ENCODE assay signal across 26 mouse cellular contexts in genomic region chr17:88352960-88353359, GRCm38 (mm10).
"Had no signal": no experiment of that assay in that cellular context is flagged by ENCODE, and none has a peak within 500 bp of the region (broad histone marks: within the 10 kb centered on the region; RNA-seq: fewer than 3 reads in every experiment).

No protein-coding gene starts in this region.

- DNase-seq: gastrocnemius, postnatal 10 days; gastrocnemius, postnatal 36 days; heart, adult 18-20 months; heart, postnatal 14 days; heart, postnatal 36 days; kidney, adult 11 months; kidney, adult 2 months; kidney, adult 9 months; kidney, postnatal 14 days; kidney, postnatal 36 days; layer of hippocampus, adult 9-11 months; layer of hippocampus, postnatal 36 days; liver; liver, embryonic 13.5 days; liver, postnatal 0 days had no signal

- H3K36me3 ChIP-seq: heart, embryonic 10.5 days; heart, embryonic 12.5 days; hindbrain, embryonic 13.5 days; hindbrain, embryonic 15.5 days; kidney, embryonic 15.5 days; limb, embryonic 10.5 days; limb, embryonic 12.5 days; liver, embryonic 13.5 days; liver, embryonic 15.5 days had no signal

- H3K27me3 ChIP-seq: heart, embryonic 12.5 days; hindbrain, embryonic 13.5 days; hindbrain, embryonic 15.5 days; kidney, embryonic 15.5 days; limb, embryonic 12.5 days; liver, embryonic 13.5 days; liver, embryonic 15.5 days had no signal

- H3K4me3 ChIP-seq: heart, embryonic 10.5 days; heart, embryonic 12.5 days; hindbrain, embryonic 13.5 days; hindbrain, embryonic 15.5 days; kidney, embryonic 15.5 days; limb, embryonic 10.5 days; limb, embryonic 12.5 days; liver, embryonic 13.5 days; liver, embryonic 15.5 days had no signal

- ATAC-seq: hindbrain, postnatal 0 days; intestine, embryonic 16.5 days; liver, postnatal 0 days had no signal

- H3K9ac ChIP-seq: heart, embryonic 12.5 days; hindbrain, embryonic 13.5 days; hindbrain, embryonic 15.5 days; kidney, embryonic 15.5 days; limb, embryonic 12.5 days; liver, embryonic 13.5 days; liver, embryonic 15.5 days; liver, postnatal 0 days had no signal

- H3K4me2 ChIP-seq: heart, embryonic 12.5 days; hindbrain, embryonic 13.5 days; hindbrain, embryonic 15.5 days; kidney, embryonic 15.5 days; limb, embryonic 12.5 days; liver, embryonic 13.5 days; liver, embryonic 15.5 days had no signal

- H3K9me3 ChIP-seq: heart, embryonic 10.5 days; hindbrain, embryonic 13.5 days; hindbrain, embryonic 15.5 days; kidney, embryonic 15.5 days; limb, embryonic 10.5 days; limb, embryonic 12.5 days; liver, embryonic 13.5 days; liver, embryonic 15.5 days had no signal

- H3K4me1 ChIP-seq: heart, embryonic 10.5 days; heart, embryonic 12.5 days; hindbrain, embryonic 13.5 days; kidney, embryonic 15.5 days; limb, embryonic 10.5 days; limb, embryonic 12.5 days; liver, embryonic 13.5 days; liver, embryonic 15.5 days had no signal

- H3K27ac ChIP-seq: heart, embryonic 10.5 days; hindbrain, embryonic 13.5 days; hindbrain, embryonic 15.5 days; hindbrain, postnatal 0 days; kidney, embryonic 15.5 days; kidney, postnatal 0 days; limb, embryonic 10.5 days; limb, embryonic 12.5 days; liver, embryonic 13.5 days; liver, embryonic 15.5 days had no signal
